Mouse (Mus musculus) layer of hippocampus, postnatal 25 days (tissue): ENCODE results near the gene Shtn1. TPM values are rescaled to one million over a fixed set of nuclear protein-coding genes. Genes with fewer than 3 reads are reported as not detected.

Experiments used
- DNase-seq, 2 experiments: peaks; one replicate each; pipeline ENCODE4 v3.0.0; 2022; ENCODE audit warnings: mixed read lengths in 2 of 2, low spot score in 1 of 2; ENCODE audit errors: extremely low spot score in 1 of 2
- total RNA-seq, 2 experiments: library from RNA; stranded (reverse); gene quantifications; 2 replicates each; pipeline ENCODE4 v1.2.3; 2021

The Shtn1 gene
- total RNA-seq, 2 experiments from 2014 or later, result 18.7 to 25.4 TPM

GRCm38 (mm10) chr19:58975216-58975863 is 100.6 kb downstream of the Shtn1 start:
- DNase-seq, result no peak

GRCm38 (mm10) chr19:58974126-58974525 is 101.8 kb downstream of the Shtn1 start:
- DNase-seq, result no peak

- no peak for DNase-seq
These were observed 105.1 kb downstream of the Shtn1 start for GRCm38 (mm10) chr19:58970826-58971225.

DNA sequence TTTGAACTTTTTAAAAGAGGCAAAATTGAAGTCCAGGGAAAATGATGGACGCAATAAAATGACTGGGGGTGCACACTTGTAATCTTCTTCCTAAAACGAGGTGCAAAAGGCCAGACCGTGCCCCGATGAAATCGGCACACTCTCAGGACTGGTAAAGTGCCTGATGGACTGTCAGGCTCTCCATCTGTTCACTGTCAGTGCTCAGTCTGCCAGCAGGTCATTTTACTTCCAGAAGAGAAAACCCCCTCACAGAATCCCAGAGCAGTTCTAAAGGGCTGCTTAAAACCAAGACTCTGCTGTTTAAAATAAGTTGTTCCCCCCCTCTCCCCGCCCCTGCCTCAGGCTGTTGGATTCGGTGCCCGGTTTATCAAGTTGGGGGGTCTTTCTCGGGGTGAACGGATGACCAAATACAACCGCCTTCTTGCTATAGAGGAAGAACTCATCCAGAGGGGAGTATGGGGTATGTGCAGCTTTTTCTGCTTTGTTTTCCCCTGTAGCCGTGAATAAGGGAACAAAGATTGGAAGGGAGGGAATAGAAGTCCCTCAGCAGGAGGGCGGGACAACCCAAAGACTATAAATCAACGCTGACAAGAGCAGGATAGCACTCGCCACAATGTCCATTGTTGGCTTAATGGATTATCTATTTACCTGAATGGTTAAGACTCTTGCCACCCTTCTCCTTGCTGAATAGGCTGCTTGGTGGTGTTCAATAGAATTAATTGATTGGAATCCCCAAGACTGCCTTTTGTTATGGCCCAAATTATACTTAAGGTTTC is 107.0 kb downstream of the Shtn1 start:
- DNase-seq, result no peak

DNA sequence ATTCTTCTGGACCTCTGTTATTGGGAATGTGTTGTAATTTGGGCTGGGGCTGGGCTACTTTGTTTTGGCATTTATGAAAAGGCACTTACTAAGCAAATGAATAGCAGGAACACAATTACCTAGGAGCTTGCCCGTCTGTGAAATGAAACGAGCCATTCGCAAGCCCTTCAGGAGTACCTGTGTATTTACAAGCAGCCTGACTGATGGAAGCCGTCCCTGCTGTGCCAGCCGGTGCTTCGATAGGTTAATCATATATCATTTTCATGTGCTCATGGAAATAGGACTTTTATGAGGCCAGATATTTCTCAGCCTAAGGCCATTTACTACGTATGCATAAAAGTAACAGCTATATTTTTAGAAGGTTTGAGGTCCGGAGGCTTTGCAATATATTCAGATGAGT is 112.9 kb downstream of the Shtn1 start:
- DNase-seq, result no peak

DNA sequence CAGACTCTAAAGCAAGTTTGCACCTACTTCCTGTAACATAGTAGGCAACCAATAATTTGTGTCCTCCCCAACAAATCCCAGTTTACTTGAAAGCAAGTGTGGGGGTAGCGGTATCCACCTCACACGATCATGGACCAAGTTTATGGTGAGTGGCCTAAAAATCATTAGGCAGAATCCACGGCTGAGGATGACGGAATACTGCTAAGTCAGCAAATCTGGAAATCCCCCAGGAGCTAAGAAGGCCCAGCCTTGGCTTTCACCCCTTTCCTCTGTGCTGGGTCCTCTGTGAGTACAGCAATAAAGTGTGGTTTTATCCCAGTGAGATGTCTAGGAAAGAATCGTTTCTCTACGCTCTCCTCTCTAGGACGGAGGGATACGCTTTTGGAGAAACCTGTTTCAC is 121.1 kb downstream of the Shtn1 start:
- no peak for DNase-seq

DNA sequence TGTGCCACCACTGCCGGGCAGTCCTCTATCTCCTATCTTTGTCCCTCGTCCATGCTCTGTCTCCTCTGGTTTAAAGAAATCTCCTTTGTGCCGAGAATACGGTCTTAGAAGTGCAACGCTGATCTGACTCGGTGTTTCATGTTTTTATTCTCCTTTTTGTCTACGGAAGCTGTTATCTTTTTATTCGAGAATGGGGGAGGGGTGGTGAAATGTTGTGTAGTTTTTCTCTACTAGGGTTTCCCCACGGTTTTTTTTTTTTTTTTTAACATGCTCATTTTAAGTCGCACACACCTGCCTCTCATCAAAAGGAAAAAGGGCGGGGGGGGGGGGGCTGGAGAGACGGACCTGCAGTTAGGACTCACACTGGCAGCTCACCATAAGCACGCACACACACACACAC is 123.7 kb downstream of the Shtn1 start:
- DNase-seq, result no peak

GRCm38 (mm10) chr19:58951521-58951920 is 124.4 kb downstream of the Shtn1 start:
- DNase-seq, result no peak

- no peak for DNase-seq
These were observed 129.9 kb downstream of the Shtn1 start for GRCm38 (mm10) chr19:58945959-58946358.

- DNase-seq, result peak; percentile 88 to 97
These were observed 132.8 kb downstream of the Shtn1 start, which contains the start of the genes Eno4 and Hspa12a for GRCm38 (mm10) chr19:58942841-58943828. Gene Eno4, plus strand, starts transcription at chr19:58943425. Gene Hspa12a, minus strand, starts transcription at chr19:58943654.

DNA sequence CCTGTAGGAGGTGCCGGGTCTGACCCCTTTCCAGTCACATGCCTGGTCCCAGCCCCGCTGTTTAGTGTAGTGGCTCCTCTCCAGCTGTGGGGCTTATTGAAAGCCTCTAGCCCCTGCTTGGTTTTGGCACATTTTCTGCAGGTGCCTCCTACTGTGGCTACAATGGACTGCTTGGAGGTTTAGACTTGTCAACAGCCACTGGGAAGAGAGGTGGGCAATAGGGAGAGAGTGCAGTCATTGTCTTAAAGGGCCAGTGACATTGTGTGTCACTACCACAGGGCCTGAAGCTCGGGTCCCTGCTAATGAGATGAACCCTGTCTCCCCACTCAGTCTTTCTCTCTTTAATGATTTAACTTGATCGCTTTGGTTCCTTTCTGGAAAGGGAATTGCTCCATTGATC is 142.8 kb downstream of the Shtn1 start:
- DNase-seq, result no peak

DNA sequence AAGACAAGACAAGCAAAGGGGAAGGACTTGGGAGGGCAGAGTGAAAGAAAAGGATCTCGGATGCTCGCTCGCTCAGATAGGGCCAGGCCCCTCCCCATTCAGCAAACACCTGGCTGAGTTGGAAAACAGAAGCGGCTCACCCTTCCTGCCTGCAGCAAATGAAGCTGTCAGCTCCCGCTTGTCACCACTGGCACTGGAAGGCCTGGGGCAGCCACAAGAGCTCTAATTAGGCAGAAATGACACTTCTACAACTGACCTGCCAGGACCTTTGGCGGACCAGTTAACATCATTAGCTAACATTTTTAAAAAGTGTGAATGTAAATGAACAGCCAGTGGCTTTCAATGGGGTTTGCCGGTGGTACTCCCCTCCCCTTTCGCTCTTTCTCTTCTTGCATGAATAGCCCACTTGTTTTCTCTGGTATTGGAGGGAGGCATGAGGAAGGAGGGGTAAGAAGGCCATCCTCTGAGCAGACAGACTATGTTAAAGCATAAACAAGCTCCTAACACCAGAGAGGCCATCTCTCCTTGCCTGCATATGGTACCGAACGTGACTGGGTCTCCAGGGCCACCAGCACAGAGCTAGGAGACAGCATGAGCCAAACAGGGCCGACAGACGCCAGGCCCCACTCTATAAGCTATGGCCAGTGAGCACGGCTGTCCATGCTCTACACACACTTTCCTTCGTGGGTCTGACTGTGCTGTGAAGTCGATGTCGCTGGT is 144.7 kb downstream of the Shtn1 start:
- DNase-seq, result no peak

Other genes with a start within 250 kb of the Shtn1 start
- 1 to 10 TPM; 1.2 to 1.5 TPM for gene Eno4, start 132.7 kb downstream of the Shtn1 start, total RNA-seq
- gene Hspa12a, start 132.4 kb downstream of the Shtn1 start, total RNA-seq, result 100 to 1,000 TPM; 236 to 241 TPM
- gene Vax1, start 94.0 kb upstream of the Shtn1 start, total RNA-seq, result 1 to 10 TPM in 1 of 2 experiments, under 1 TPM in 1; 0.85 to 1.3 TPM
- not detected for gene Kcnk18, start 143.1 kb upstream of the Shtn1 start, total RNA-seq
- gene Slc18a2, start 184.8 kb upstream of the Shtn1 start, total RNA-seq, result 1 to 10 TPM; 1.5 to 1.8 TPM
- 100 to 1,000 TPM; 242 to 276 TPM for gene Rps12-ps3, start 246.2 kb upstream of the Shtn1 start, total RNA-seq